8 mouse cellular contexts compared by ENCODE assay signal in genomic region chr7:66310670-66311656, GRCm38 (mm10). TPM values are rescaled to one million over a fixed set of nuclear protein-coding genes. Genes with fewer than 3 reads are reported as not detected.
DNase-seq lines count a peak whose midpoint lies in the region; ATAC-seq and TF ChIP-seq lines count a peak whose summit lies in the region.
"Had no signal": no experiment of that assay in that cellular context is flagged by ENCODE, and none has a peak within 500 bp of the region (broad histone marks: within the 10 kb centered on the region; RNA-seq: fewer than 3 reads in every experiment).

No protein-coding gene starts in this region.

- H3K27ac ChIP-seq in midbrain, postnatal 0 days (ENCODE audit: low read depth, low read length) = no peak overlapping the region
- no peak overlapping the region for H3K27ac ChIP-seq in midbrain, embryonic 10.5 days (replicated peaks)
- H3K27ac ChIP-seq in brown adipose tissue, adult 24 weeks (replicated peaks; ENCODE audit: low read depth, low read length) = peak overlapping the region; percentile 32; the same call in 1 of the 2 replicates
- peak overlapping the region; percentile 41 for H3K27ac ChIP-seq in liver, embryonic 15.5 days (replicated peaks)

- H3K27me3 ChIP-seq in midbrain, postnatal 0 days (ENCODE audit: insufficient read depth, low read length) = no peaks in the 10 kb centered on the region; the same call in 1 of the 2 replicates
- no peaks in the 10 kb centered on the region for H3K27me3 ChIP-seq in midbrain, embryonic 10.5 days (ENCODE audit: low read depth, poor library complexity, severe bottlenecking)
- no peaks in the 10 kb centered on the region for H3K27me3 ChIP-seq in liver, embryonic 15.5 days

- ATAC-seq in midbrain, postnatal 0 days (ENCODE audit: low FRiP score) = no peak
- ATAC-seq in liver, embryonic 15.5 days (ENCODE audit: insufficient read depth) = peak; percentile 45

- peak; percentile 27 for DNase-seq in midbrain, postnatal 0 days (ENCODE audit: low spot score)
- no peak for DNase-seq in midbrain, embryonic 10.5 days (ENCODE audit: low spot score)
- peak; percentile 64 for DNase-seq in heart, adult 8-10 months (ENCODE audit: low spot score)
- DNase-seq in urinary bladder, postnatal 36 days (ENCODE audit: low spot score in 2 of 2) = peak; percentile 74 to 88
- DNase-seq in testis, postnatal 14 days (ENCODE audit: low spot score) = no peak

- no peak overlapping the region for H3K4me2 ChIP-seq in midbrain, postnatal 0 days (ENCODE audit: low read depth, low read length, poor library complexity, severe bottlenecking)
- no peak overlapping the region for H3K4me2 ChIP-seq in liver, embryonic 15.5 days

- WGBS in midbrain, postnatal 0 days = 85% methylated on average over 26 of the region's 26 CpGs
- 89% methylated on average over 26 of the region's 26 CpGs for WGBS in midbrain, embryonic 10.5 days
- 61% methylated on average over 26 of the region's 26 CpGs for WGBS in liver, embryonic 15.5 days (ENCODE audit: insufficient replicate concordance)

- no peaks in the 10 kb centered on the region for H3K36me3 ChIP-seq in midbrain, postnatal 0 days (ENCODE audit: insufficient read depth, low read length)
- H3K36me3 ChIP-seq in midbrain, embryonic 10.5 days = no peaks in the 10 kb centered on the region
- peaks cover 11% of the 10 kb centered on the region; the same call in 1 of the 2 replicates for H3K36me3 ChIP-seq in liver, embryonic 15.5 days (replicated peaks)

- no peak for TF ChIP-seq CTCF in midbrain, postnatal 0 days (IDR thresholded peaks at IDR 0.05)

- no peak overlapping the region for H3K9ac ChIP-seq in midbrain, postnatal 0 days (replicated peaks; ENCODE audit: low read length, poor library complexity, severe bottlenecking)
- no peak overlapping the region for H3K9ac ChIP-seq in liver, embryonic 15.5 days

- no peaks in the 10 kb centered on the region for H3K4me1 ChIP-seq in midbrain, postnatal 0 days (ENCODE audit: insufficient read depth, low read length)
- H3K4me1 ChIP-seq in midbrain, embryonic 10.5 days = no peaks in the 10 kb centered on the region
- H3K4me1 ChIP-seq in brown adipose tissue, adult 24 weeks (ENCODE audit: control insufficient read depth, insufficient read depth, insufficient read length, low read length) = peaks cover 10% of the 10 kb centered on the region
- H3K4me1 ChIP-seq in liver, embryonic 15.5 days (replicated peaks) = peaks cover 30% of the 10 kb centered on the region

- H3K9me3 ChIP-seq in midbrain, postnatal 0 days (ENCODE audit: low read length) = no peaks in the 10 kb centered on the region
- no peaks in the 10 kb centered on the region for H3K9me3 ChIP-seq in midbrain, embryonic 10.5 days (replicated peaks)
- no peaks in the 10 kb centered on the region for H3K9me3 ChIP-seq in liver, embryonic 15.5 days (replicated peaks)

- no peak overlapping the region for H3K4me3 ChIP-seq in midbrain, postnatal 0 days (ENCODE audit: low read depth, low read length)
- H3K4me3 ChIP-seq in midbrain, embryonic 10.5 days = no peak overlapping the region
- H3K4me3 ChIP-seq in brown adipose tissue, adult 24 weeks (ENCODE audit: insufficient read depth, low read depth, low read length) = no peak overlapping the region
- H3K4me3 ChIP-seq in liver, embryonic 15.5 days (replicated peaks) = no peak overlapping the region

RNA-seq across cellular contexts. Expression of gene Gm10974, which starts 54.7 kb away (rescaled TPM):
- not detected in 2 replicates for total RNA-seq in midbrain, postnatal 0 days (2014; rRNA removed)
- not detected in 2 replicates for polyA plus RNA-seq in midbrain, postnatal 0 days (2015; fragmentation: Nextera tagmentation; extraction: Ambion mirVana)
- not detected in 2 replicates for polyA plus RNA-seq in midbrain, embryonic 10.5 days (2016; fragmentation: Nextera tagmentation; extraction: Ambion mirVana)
- polyA plus RNA-seq in brown adipose tissue, adult 24 weeks (2012; ENCODE audit: insufficient read depth, insufficient read length, missing spikeins) = not detected in 2 replicates
- total RNA-seq in heart, adult 8-10 months (2022) = not detected
- polyA plus RNA-seq in liver, embryonic 15.5 days (2015; fragmentation: Nextera tagmentation; extraction: Ambion mirVana) = not detected in 2 replicates
- polyA plus RNA-seq: limb, embryonic 14.5 days had no signal

Comparison
In these comparisons a context has a peak if more than half of its experiments do, and no peak if none do; other contexts are left out.
1. DNase-seq: peak in midbrain, postnatal 0 days (single experiment), heart, adult 8-10 months (single experiment) and urinary bladder, postnatal 36 days (2 of 2); none in midbrain, embryonic 10.5 days (single experiment) and testis, postnatal 14 days (single experiment).
2. H3K27ac ChIP-seq: peak in brown adipose tissue, adult 24 weeks (single experiment) and liver, embryonic 15.5 days (single experiment); none in midbrain, postnatal 0 days (single experiment) and midbrain, embryonic 10.5 days (single experiment).